Mouse (Mus musculus): ENCODE data around the gene Olfr153.

DNA sequence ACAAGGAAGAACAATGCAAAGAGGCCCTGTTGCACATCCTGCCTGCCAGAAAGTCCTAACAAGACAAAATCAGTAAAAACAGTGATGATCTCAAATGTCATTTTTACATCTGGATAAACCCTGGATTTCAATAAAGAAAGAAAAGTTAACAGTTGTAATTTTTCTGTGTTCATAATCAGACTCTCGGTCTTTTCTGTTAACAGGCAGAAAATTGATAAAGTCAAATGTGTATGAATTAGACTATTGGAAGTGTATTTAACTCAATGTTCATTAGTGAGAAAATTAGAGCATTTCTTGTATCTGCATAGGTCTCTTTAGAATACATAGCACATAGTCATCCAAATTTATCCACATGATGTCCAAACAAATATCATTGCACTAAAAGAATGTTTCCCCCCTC, 13.8 kb downstream of the Olfr153 start, which contains the start of gene Olfr1128:
- no peak for TF ChIP-seq CTCF (conservative IDR thresholded peaks at IDR 0.05; ENCODE audit: low read length)
- no peak for TF ChIP-seq POU5F1 (IDR thresholded peaks at IDR 0.05; ENCODE audit: borderline replicate concordance, low read length)
